Mouse (Mus musculus) heart, postnatal 0 days (tissue): ENCODE data around the gene Tarm1.

Source experiments
- CTCF ChIP-seq: IDR thresholded peaks from 2 replicates; pipeline ENCODE4 v1.5.1; 2016; ENCODE audit warnings: antibody characterized with exemption, control low read depth, low read depth
- EP300 ChIP-seq: IDR thresholded peaks from 2 replicates; pipeline ENCODE4 v1.6.1; 2016; ENCODE audit warnings: antibody characterized with exemption, low read depth

GRCm38 (mm10) chr7:3472774-3473173, 29.6 kb downstream of the Tarm1 start:
- no peak for TF ChIP-seq CTCF
- no peak for TF ChIP-seq EP300
